Mouse (Mus musculus) liver, embryonic 12.5 days (tissue): ENCODE measurements around the gene Uts2b. TPM values are rescaled to one million over a fixed set of nuclear protein-coding genes. Genes with fewer than 3 reads are reported as not detected.

Source experiments
- ATAC-seq: fragments of 200-750 bp; cut with Nextera tagmentation; 2 replicates; pipeline ENCODE4 v1.8.0; 2017; ENCODE audit warnings: moderate number of reproducible peaks, mild to moderate bottlenecking, moderate library complexity
- H3K27ac ChIP-seq: fragments of 300-500 bp; sonication (generic); 2 replicates; pipeline ENCODE4 v1.5.1; 2016; ENCODE audit warnings: mild to moderate bottlenecking
- H3K27me3 ChIP-seq: fragments of 300-500 bp; sonication (generic); replicated peaks from 2 replicates; pipeline ENCODE4 v1.6.1; 2016; ENCODE audit warnings: mild to moderate bottlenecking, moderate library complexity
- H3K36me3 ChIP-seq: fragments of 300-500 bp; sonication (generic); 2 replicates; pipeline ENCODE4 v1.6.1; 2016; ENCODE audit warnings: mild to moderate bottlenecking, moderate library complexity
- H3K4me1 ChIP-seq: fragments of 300-500 bp; sonication (generic); 2 replicates; pipeline ENCODE4 v1.6.1; 2016
- H3K4me2 ChIP-seq: fragments of 300-500 bp; sonication (generic); 2 replicates; pipeline ENCODE4 v1.6.1; 2016; ENCODE audit warnings: mild to moderate bottlenecking, moderate library complexity
- H3K4me3 ChIP-seq: fragments of 300-500 bp; sonication (generic); 2 replicates; pipeline ENCODE4 v1.5.1; 2016; ENCODE audit warnings: mild to moderate bottlenecking, moderate library complexity
- H3K9ac ChIP-seq: fragments of 300-500 bp; sonication (generic); 2 replicates; pipeline ENCODE4 v1.6.1; 2016; ENCODE audit warnings: mild to moderate bottlenecking, moderate library complexity
- H3K9me3 ChIP-seq: fragments of 300-500 bp; sonication (generic); replicated peaks from 2 replicates; pipeline ENCODE4 v1.6.1; 2016; ENCODE audit warnings: mild to moderate bottlenecking, moderate library complexity
- WGBS: fragments of 180-500 bp; shearing (Covaris S2); methylation state at CpG from one replicate; pipeline ENCODE4 v1.1.7; 2016; ENCODE audit not compliant: insufficient replicate concordance; 5-methylcytosine and 5-hydroxymethylcytosine counted together
- polyA plus RNA-seq: library from polyadenylated mRNA; unstranded; fragments of >200 nt; fragmentation: Nextera tagmentation; extraction: Ambion mirVana; gene quantifications from 2 replicates; pipeline ENCODE4 v1.2.1, GENCODE M21; 2016

Uts2b gene
- polyA plus RNA-seq, 1 experiment from 2014 or later: not detected

GRCm38 (mm10) chr16:27389534-27390282 is 19.7 kb upstream of the Uts2b start:
- Histone ChIP-seq H3K9ac (peak overlapping the region; percentile 89), H3K4me2 (peak overlapping the region; percentile 79), H3K4me1 (peaks cover 37% of the 10 kb centered on the region), H3K36me3 (no peaks in the 10 kb centered on the region), H3K27ac (peak overlapping the region; percentile 86; the same call in 1 of the 2 replicates), H3K27me3 (no peaks in the 10 kb centered on the region), H3K4me3 (peak overlapping the region; percentile 84), H3K9me3 (no peaks in the 10 kb centered on the region)
- 35% methylated on average over 7 of the region's 7 CpGs for WGBS
- ATAC-seq: peak; percentile 16; the same call in 1 of the 2 replicates

DNA sequence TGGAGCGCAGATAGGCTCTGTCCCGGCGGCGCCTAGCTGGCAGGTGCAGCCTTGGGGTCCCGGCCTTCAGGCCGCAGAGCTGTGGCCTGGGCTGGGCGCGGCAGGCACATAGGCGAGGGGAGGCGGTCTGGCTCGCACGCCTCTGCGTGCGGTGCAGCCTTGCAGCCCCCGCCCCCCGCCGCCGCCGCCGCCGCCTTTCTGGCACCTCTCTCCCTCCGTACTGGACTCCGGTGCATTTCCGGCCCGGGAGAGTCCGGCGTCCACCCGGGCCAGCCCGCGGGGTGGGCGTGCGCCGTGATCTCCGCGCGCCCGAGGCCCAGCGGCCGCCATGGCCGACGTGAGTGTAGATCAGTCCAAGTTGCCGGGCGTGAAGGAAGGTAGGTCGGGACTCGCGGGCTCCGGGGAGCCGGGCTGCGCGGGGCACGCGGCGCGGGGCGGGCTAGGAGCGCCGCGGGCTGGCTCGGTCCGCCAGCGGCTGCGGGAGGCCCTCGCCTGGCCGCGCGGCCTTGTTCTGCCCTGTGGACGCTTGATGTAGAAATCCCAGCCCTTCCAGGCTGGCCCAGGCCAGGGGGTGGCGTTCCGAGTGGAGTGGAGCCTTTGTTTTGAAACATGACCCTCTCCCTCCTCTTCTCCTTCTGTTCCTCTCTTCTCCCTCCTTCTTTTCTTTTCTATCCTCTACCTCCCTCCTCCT is 18.9 kb upstream of the Uts2b start, which contains the start of gene Ccdc50:
Gene Ccdc50 (plus strand): TSS at position 109 of the 691 bp plus-strand sequence.
- Histone ChIP-seq H3K4me1 (peaks cover 37% of the 10 kb centered on the region), H3K9ac (peak within 1 kb of the TSS; percentile 89), H3K36me3 (no peaks in the 10 kb centered on the region), H3K4me3 (peak within 1 kb of the TSS; percentile 84), H3K27ac (peak within 1 kb of the TSS; percentile 86), H3K27me3 (no peaks in the 10 kb centered on the region), H3K4me2 (peak within 1 kb of the TSS; percentile 79), H3K9me3 (no peaks in the 10 kb centered on the region)
- under 1% methylated on average over 53 of the region's 69 CpGs for WGBS
- peak; percentile 89 for ATAC-seq

DNA sequence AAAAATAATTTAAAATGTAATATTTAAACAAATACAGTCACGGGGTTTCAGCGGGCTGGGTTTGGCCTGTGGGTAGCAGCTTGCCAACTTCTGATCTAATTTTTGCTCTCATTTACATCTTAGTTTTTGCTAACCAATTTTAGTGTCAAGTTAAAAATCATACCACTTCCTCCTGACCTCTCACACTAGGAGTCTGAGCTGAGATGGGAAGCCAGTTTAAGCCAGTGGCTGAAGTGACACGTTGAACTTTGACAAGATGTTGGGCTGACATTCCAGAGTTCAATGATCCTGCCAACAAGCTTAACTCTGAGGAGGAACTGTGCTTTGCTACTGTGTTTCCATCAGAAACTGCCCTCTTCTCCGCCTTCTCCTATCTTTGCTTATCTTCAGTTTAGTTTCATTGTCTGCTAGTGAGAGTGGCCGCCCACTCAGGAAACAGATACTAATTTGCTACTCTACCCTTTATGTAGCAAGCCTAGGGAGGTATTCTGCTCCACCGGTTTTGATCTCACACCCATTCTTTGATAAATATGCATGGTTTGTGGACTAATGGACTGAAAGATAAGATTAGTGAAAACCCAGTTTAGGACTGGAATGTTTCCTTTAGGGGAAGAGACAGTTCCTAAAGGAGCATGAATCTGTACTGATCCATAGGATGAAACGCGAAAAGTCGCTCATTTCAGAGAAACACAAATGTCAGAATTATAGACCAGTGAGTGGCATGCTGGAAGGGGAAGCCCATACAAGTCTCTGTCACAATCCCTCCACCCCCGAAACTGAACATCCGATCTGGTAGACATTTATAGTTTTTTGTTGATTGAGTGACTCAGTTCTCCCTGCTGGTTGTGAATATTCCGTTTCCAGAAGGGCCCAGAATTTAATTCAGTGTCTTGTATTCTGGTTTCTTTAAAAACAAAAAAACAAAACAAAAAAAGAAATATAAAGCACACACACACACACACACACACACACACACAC is 17.9 kb upstream of the Uts2b start:
- 23% methylated on average over 12 of the region's 12 CpGs for WGBS
- peak; percentile 21; the same call in 1 of the 2 replicates for ATAC-seq

DNA sequence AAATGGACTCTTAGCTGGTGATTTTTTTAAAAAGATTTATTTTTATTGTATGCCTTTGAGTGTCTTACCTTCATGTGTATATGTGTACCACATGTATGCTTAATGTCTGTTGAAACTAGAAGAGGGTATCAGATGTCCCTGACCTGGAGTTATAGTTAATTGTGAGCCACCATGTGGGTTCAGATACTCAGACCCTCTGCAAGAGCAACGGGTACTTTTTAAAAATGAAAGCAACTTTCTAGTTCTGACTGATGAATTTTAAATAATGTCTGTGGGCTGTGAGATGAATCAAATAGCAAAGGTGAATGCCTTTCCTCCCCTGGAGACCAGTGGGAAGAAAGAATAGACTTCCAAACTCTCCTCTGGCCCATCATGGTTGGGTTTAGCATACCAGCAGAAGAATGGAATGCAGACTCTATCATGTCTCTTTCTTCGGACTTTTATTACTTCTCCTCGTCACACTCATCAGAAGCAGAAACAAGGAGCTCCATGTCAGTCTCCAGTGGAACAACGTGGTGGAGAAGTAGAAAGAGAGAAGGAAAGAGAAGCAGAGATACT is 16.9 kb upstream of the Uts2b start:
- H3K4me1 ChIP-seq: peaks cover 31% of the 10 kb centered on the region
- no peaks in the 10 kb centered on the region for H3K27me3 ChIP-seq
- no peak overlapping the region for H3K4me3 ChIP-seq
- H3K4me2 ChIP-seq: no peak overlapping the region
- no peaks in the 10 kb centered on the region for H3K36me3 ChIP-seq
- no peak overlapping the region for H3K27ac ChIP-seq
- H3K9ac ChIP-seq: no peak overlapping the region
- 61% methylated on average over 4 of the region's 4 CpGs for WGBS
- ATAC-seq: no peak
- H3K9me3 ChIP-seq: no peaks in the 10 kb centered on the region

More for the DNA sequence above, 17.9 kb upstream of the Uts2b start:
- Histone ChIP-seq H3K27ac (peak overlapping the region; percentile 53), H3K4me3 (peak overlapping the region; percentile 84), H3K9me3 (no peaks in the 10 kb centered on the region), H3K4me2 (peak overlapping the region; percentile 79), H3K36me3 (no peaks in the 10 kb centered on the region), H3K27me3 (no peaks in the 10 kb centered on the region), H3K4me1 (peaks cover 34% of the 10 kb centered on the region), H3K9ac (peak overlapping the region; percentile 89)

GRCm38 (mm10) chr16:27385649-27386048 is 15.6 kb upstream of the Uts2b start:
- H3K9me3 ChIP-seq: no peaks in the 10 kb centered on the region
- no peaks in the 10 kb centered on the region for H3K36me3 ChIP-seq
- no peak for ATAC-seq
- no peak overlapping the region for H3K9ac ChIP-seq
- no peaks in the 10 kb centered on the region for H3K27me3 ChIP-seq
- H3K4me2 ChIP-seq: no peak overlapping the region
- H3K27ac ChIP-seq: no peak overlapping the region
- WGBS: 77% methylated on average over 1 of the region's 1 CpGs
- no peak overlapping the region for H3K4me3 ChIP-seq
- H3K4me1 ChIP-seq: peaks cover 26% of the 10 kb centered on the region

GRCm38 (mm10) chr16:27384893-27385603 is 15.0 kb upstream of the Uts2b start:
- H3K4me3 ChIP-seq: no peak overlapping the region
- WGBS: 43% methylated on average over 4 of the region's 4 CpGs
- H3K27ac ChIP-seq: no peak overlapping the region
- no peaks in the 10 kb centered on the region for H3K27me3 ChIP-seq
- no peak overlapping the region for H3K9ac ChIP-seq
- H3K4me1 ChIP-seq: peaks cover 20% of the 10 kb centered on the region
- no peak overlapping the region for H3K4me2 ChIP-seq
- ATAC-seq: no peak
- H3K36me3 ChIP-seq: no peaks in the 10 kb centered on the region
- H3K9me3 ChIP-seq: no peaks in the 10 kb centered on the region

GRCm38 (mm10) chr16:27382217-27382616 is 12.2 kb upstream of the Uts2b start:
- Histone ChIP-seq H3K27me3 (no peaks in the 10 kb centered on the region), H3K4me3 (no peak overlapping the region), H3K9ac (no peak overlapping the region), H3K9me3 (no peaks in the 10 kb centered on the region), H3K4me2 (no peak overlapping the region), H3K27ac (no peak overlapping the region), H3K36me3 (no peaks in the 10 kb centered on the region), H3K4me1 (0 out of 2 replicates have a peak, but pooled peaks cover 5% of the 10 kb centered on the region)
- ATAC-seq: no peak
- WGBS: 70% methylated on average over 4 of the region's 4 CpGs

DNA sequence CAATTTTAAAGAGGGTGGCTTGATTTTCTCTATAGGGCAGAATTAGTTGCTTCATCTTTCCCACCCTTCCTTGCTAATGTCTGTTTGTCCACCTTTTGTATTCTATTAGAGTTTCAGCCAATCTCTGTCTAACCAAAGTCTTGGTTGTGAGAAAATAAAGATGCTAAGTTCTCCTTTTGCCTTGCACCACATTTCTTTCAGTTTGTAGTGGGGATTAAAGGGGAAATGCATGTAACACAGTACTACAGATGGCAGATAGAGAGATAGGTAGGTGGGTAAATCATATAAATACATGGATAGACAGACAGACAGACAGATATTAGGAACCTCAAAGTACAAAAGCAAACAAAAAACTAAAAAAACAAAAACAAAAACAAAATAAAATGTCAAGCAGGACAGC is 6.5 kb upstream of the Uts2b start:
- H3K27me3 ChIP-seq: no peaks in the 10 kb centered on the region
- H3K4me3 ChIP-seq: no peak overlapping the region
- H3K9ac ChIP-seq: no peak overlapping the region
- H3K36me3 ChIP-seq: no peaks in the 10 kb centered on the region
- H3K9me3 ChIP-seq: no peaks in the 10 kb centered on the region
- H3K27ac ChIP-seq: no peak overlapping the region
- H3K4me1 ChIP-seq: no peaks in the 10 kb centered on the region
- H3K4me2 ChIP-seq: no peak overlapping the region
- ATAC-seq: no peak

GRCm38 (mm10) chr16:27375318-27375717 is 5.3 kb upstream of the Uts2b start:
- H3K36me3 ChIP-seq: no peaks in the 10 kb centered on the region
- 62% methylated on average over 2 of the region's 2 CpGs for WGBS
- ATAC-seq: peak; percentile 54; the same call in 1 of the 2 replicates

GRCm38 (mm10) chr16:27374139-27374538 is 4.1 kb upstream of the Uts2b start:
- Histone ChIP-seq H3K36me3 (no peaks in the 10 kb centered on the region), H3K27ac (no peak overlapping the region), H3K4me1 (no peaks in the 10 kb centered on the region), H3K9me3 (no peaks in the 10 kb centered on the region), H3K27me3 (no peaks in the 10 kb centered on the region), H3K4me2 (no peak overlapping the region), H3K9ac (no peak overlapping the region), H3K4me3 (no peak overlapping the region)
- WGBS: 19% methylated on average over 3 of the region's 3 CpGs
- ATAC-seq: no peak

More at GRCm38 (mm10) chr16:27375318-27375717, 5.3 kb upstream of the Uts2b start:
- H3K4me2 ChIP-seq: no peak overlapping the region
- H3K27me3 ChIP-seq: no peaks in the 10 kb centered on the region
- H3K4me1 ChIP-seq: no peaks in the 10 kb centered on the region
- H3K9ac ChIP-seq: no peak overlapping the region
- no peak overlapping the region for H3K4me3 ChIP-seq
- no peak overlapping the region for H3K27ac ChIP-seq
- H3K9me3 ChIP-seq: no peaks in the 10 kb centered on the region

DNA sequence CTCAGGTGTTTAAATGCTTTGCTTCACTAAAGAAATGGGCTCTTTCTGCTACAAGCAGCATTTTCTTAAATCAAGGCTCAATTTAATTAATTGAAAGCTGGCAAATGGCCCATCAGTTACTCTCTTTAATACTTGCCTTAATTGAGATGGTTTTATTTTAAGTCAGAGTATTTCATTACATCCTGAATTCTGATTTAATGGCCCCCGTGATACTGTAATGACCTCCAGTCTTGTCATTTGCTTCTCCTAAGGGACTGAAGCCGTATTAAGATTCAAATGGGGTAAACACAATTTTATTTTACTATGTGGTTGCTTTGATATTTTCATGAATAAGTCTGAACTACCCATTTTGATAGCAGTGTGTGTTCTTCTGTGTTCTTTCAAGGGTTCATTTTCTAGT is 661 bp upstream of the Uts2b start:
- Histone ChIP-seq H3K36me3 (no peaks in the 10 kb centered on the region), H3K4me1 (no peaks in the 10 kb centered on the region), H3K9ac (no peak overlapping the region), H3K4me2 (no peak overlapping the region), H3K9me3 (no peaks in the 10 kb centered on the region), H3K4me3 (no peak overlapping the region), H3K27ac (no peak overlapping the region), H3K27me3 (no peaks in the 10 kb centered on the region)
- 77% methylated on average over 2 of the region's 2 CpGs for WGBS
- ATAC-seq: no peak
